Mouse (Mus musculus): ENCODE results near the gene AC129217.1. TPM values are rescaled to one million over a fixed set of nuclear protein-coding genes. Genes with fewer than 3 reads are reported as not detected.
A peak's percentile ranks its signal among the peaks of the same experiment; 100 is the strongest.
"Not testable (repeated sequence)": the region's sequence is repeated elsewhere in the genome, so short reads cannot be mapped to it uniquely, and the experiment has no call there.

AC129217.1 gene
- polyA plus RNA-seq, 1 experiment from 2014 or later: not detected

DNA sequence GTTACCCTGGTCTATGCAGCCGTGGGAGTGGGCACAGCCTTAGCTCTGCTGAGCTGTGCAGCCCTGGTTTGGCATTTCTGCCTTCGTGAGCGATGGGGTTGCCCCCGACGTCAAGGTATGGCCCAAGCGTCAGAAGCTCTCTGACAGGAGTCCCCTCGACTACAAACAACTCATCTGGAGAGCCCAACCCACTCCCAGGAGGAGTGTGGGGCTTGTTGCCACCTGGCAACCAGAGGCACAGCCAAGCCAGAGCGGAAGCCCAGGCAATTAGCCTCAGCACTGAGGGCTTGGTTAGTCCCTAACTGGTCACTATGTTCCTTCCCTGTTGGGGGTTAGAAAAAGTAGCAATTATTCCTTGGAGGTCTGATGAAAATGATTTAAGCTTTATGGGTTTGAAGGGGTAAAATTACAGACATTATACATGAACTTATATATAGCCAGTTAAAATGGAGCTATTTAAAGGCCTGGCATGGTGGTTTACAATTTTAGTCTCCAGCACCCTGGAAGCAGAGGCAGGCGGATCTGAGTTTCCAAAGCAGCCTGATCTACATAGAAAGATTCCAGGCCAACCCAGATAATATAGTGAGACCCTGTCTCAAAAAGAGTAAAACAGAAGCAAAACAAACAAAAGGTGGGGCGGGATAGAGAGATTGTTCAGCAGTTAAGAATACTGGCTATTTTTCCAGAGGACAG is 22.8 kb downstream of the AC129217.1 start:
- H3K9ac ChIP-seq (replicated peaks; ENCODE audit: low read depth, low read length): no peak overlapping the region

DNA sequence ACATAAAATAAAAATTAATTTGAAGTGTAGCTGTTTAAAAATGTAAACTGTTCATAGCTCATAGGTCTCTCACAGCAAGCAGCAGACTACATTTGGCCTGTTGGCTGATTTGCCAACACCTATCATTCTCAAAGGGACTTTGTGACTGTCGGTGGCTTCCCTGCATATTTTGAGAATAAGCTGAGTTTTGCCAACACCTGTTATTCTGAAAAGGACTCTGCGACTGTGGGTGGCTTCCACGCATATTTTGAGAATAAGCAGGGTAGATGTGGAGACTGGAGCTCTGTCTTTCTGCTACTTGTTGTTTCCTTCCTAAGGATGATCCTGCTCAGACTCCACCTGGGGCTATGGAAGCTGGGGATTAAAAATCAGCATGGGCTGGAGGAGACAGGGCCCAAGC is 23.5 kb downstream of the AC129217.1 start:
- Histone ChIP-seq H3K4me3 (ENCODE audit: low read depth, low read length) (no peak overlapping the region), H3K27ac (ENCODE audit: low read depth, low read length) (no peak overlapping the region), H3K27me3 (ENCODE audit: control insufficient read depth, insufficient read depth, low read length) (no peaks in the 10 kb centered on the region), H3K36me3 (ENCODE audit: control insufficient read depth, insufficient read depth, low read length) (no peaks in the 10 kb centered on the region), H3K4me1 (ENCODE audit: control insufficient read depth, insufficient read depth, low read length) (no peaks in the 10 kb centered on the region), H3K9me3 (ENCODE audit: control insufficient read depth, low read length) (no peaks in the 10 kb centered on the region), H3K9ac (replicated peaks; ENCODE audit: low read depth, low read length) (no peak overlapping the region), H3K4me2 (ENCODE audit: low read depth, low read length) (no peak overlapping the region)
- ATAC-seq (ENCODE audit: low read depth): no peak
- WGBS: 88% methylated on average over 3 of the region's 3 CpGs

More for the DNA sequence above, 22.8 kb downstream of the AC129217.1 start:
- H3K27me3 ChIP-seq (ENCODE audit: control insufficient read depth, insufficient read depth, low read length): no peaks in the 10 kb centered on the region
- H3K36me3 ChIP-seq (ENCODE audit: control insufficient read depth, insufficient read depth, low read length): 0 out of 2 replicates have a peak, but pooled peaks cover 4% of the 10 kb centered on the region
- no peak for ATAC-seq (ENCODE audit: low read depth)
- no peak overlapping the region for H3K4me3 ChIP-seq (ENCODE audit: low read depth, low read length)
- no peaks in the 10 kb centered on the region for H3K4me1 ChIP-seq (ENCODE audit: control insufficient read depth, insufficient read depth, low read length)
- H3K27ac ChIP-seq (ENCODE audit: low read depth, low read length): no peak overlapping the region
- H3K9me3 ChIP-seq (ENCODE audit: control insufficient read depth, low read length): no peaks in the 10 kb centered on the region
- no peak overlapping the region for H3K4me2 ChIP-seq (ENCODE audit: low read depth, low read length)
- 58% methylated on average over 10 of the region's 10 CpGs for WGBS

DNA sequence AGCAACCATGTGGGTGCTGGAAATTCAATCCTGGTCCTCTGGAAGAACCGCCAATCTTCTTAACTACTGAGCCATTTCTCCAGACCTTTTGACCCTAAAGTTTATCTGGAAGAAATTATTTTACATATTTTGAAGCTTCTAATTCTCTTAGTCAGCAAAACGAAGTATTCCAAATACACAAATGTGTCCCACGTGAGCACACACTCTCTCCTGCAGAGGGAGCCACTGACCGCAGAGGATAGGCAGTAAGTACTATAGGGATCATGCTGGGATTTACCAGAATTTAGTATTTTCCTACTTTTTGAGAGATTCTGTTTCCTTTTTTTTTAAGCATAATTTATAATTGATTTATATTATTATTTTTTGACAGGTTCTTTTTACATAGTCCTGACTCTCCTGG is 28.1 kb downstream of the AC129217.1 start:
- ATAC-seq (ENCODE audit: low read depth): no peak

DNA sequence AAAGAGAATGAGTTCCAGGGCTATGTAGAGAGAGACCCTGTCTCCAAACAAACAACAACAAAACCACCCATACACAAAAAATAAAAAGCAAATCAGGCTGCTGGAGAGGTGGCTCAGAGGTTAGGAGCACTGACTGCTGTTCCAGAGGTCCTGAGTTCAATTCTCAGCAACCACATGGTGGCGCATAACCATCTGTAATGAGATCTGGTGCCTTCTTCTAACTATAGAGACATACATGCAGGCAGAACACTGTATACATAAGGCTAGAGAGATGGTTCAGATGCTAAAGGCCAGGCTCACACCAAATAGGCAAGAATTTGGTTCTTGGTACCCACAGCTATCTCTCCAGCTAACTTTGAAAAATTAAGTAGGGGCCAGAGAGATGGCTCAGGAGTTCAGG is 29.4 kb downstream of the AC129217.1 start:
- H3K27me3 ChIP-seq (ENCODE audit: control insufficient read depth, insufficient read depth, low read length): no peaks in the 10 kb centered on the region
- 17% methylated on average over 1 of the region's 1 CpGs for WGBS
- no peak for ATAC-seq (ENCODE audit: low read depth)
- no peaks in the 10 kb centered on the region for H3K9me3 ChIP-seq (ENCODE audit: control insufficient read depth, low read length)
- no peaks in the 10 kb centered on the region for H3K4me1 ChIP-seq (ENCODE audit: control insufficient read depth, insufficient read depth, low read length)
- H3K36me3 ChIP-seq (ENCODE audit: control insufficient read depth, insufficient read depth, low read length): no peaks in the 10 kb centered on the region
- no peak overlapping the region for H3K27ac ChIP-seq (ENCODE audit: low read depth, low read length)
- H3K9ac ChIP-seq (replicated peaks; ENCODE audit: low read depth, low read length): no peak overlapping the region
- no peak overlapping the region for H3K4me2 ChIP-seq (ENCODE audit: low read depth, low read length)
- no peak overlapping the region for H3K4me3 ChIP-seq (ENCODE audit: low read depth, low read length)

More for the DNA sequence above, 28.1 kb downstream of the AC129217.1 start:
- H3K9me3 ChIP-seq (ENCODE audit: control insufficient read depth, low read length): no peaks in the 10 kb centered on the region
- no peaks in the 10 kb centered on the region for H3K36me3 ChIP-seq (ENCODE audit: control insufficient read depth, insufficient read depth, low read length)
- H3K27ac ChIP-seq (ENCODE audit: low read depth, low read length): no peak overlapping the region
- no peaks in the 10 kb centered on the region for H3K27me3 ChIP-seq (ENCODE audit: control insufficient read depth, insufficient read depth, low read length)
- H3K4me2 ChIP-seq (ENCODE audit: low read depth, low read length): no peak overlapping the region
- WGBS: 45% methylated on average over 4 of the region's 4 CpGs
- H3K4me1 ChIP-seq (ENCODE audit: control insufficient read depth, insufficient read depth, low read length): no peaks in the 10 kb centered on the region
- H3K4me3 ChIP-seq (ENCODE audit: low read depth, low read length): no peak overlapping the region
- no peak overlapping the region for H3K9ac ChIP-seq (replicated peaks; ENCODE audit: low read depth, low read length)

- ATAC-seq (ENCODE audit: low read depth): no peak
- no peak overlapping the region for H3K9ac ChIP-seq (replicated peaks; ENCODE audit: low read depth, low read length)
- H3K4me2 ChIP-seq (ENCODE audit: low read depth, low read length): no peak overlapping the region
Observed at GRCm38 (mm10) chr19:8864265-8864664, 34.7 kb downstream of the AC129217.1 start.

DNA sequence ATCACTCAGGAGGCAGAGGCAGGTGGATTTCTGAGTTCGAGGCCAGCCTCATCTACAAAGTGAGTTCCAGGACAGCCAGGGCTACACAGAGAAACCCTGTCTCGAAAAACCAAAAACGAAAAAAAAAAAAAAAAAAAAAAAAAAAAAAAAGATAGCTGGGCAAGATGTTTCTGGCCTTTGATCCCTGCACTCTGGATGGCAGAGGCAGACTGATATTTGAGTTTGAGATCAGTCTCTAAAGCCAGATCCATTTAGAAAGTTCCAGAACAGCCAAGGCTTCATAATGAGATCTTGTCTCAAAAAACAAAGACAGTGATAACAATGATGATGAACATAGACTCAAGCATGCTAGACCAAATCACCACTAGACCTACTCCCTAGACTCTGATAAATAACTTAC is 40.8 kb downstream of the AC129217.1 start:
- H3K4me2 ChIP-seq (ENCODE audit: low read depth, low read length); H3K27ac ChIP-seq (ENCODE audit: low read depth, low read length); H3K27me3 ChIP-seq (ENCODE audit: control insufficient read depth, insufficient read depth, low read length); H3K9ac ChIP-seq (replicated peaks; ENCODE audit: low read depth, low read length); H3K4me3 ChIP-seq (ENCODE audit: low read depth, low read length); H3K9me3 ChIP-seq (ENCODE audit: control insufficient read depth, low read length); ATAC-seq (ENCODE audit: low read depth): not testable (repeated sequence)
- Histone ChIP-seq H3K4me1 (ENCODE audit: control insufficient read depth, insufficient read depth, low read length) (peaks cover 11% of the 10 kb centered on the region), H3K36me3 (ENCODE audit: control insufficient read depth, insufficient read depth, low read length) (peaks cover 20% of the 10 kb centered on the region)
- 95% methylated on average over 3 of the region's 3 CpGs for WGBS

More at GRCm38 (mm10) chr19:8864265-8864664, 34.7 kb downstream of the AC129217.1 start:
- 87% methylated on average over 6 of the region's 6 CpGs for WGBS
- Histone ChIP-seq H3K9me3 (ENCODE audit: control insufficient read depth, low read length) (no peaks in the 10 kb centered on the region), H3K4me3 (ENCODE audit: low read depth, low read length) (no peak overlapping the region), H3K27ac (ENCODE audit: low read depth, low read length) (no peak overlapping the region), H3K4me1 (ENCODE audit: control insufficient read depth, insufficient read depth, low read length) (no peaks in the 10 kb centered on the region), H3K27me3 (ENCODE audit: control insufficient read depth, insufficient read depth, low read length) (no peaks in the 10 kb centered on the region), H3K36me3 (ENCODE audit: control insufficient read depth, insufficient read depth, low read length) (no peaks in the 10 kb centered on the region)

- Histone ChIP-seq H3K4me1 (ENCODE audit: control insufficient read depth, insufficient read depth, low read length) (peaks cover 11% of the 10 kb centered on the region), H3K4me3 (ENCODE audit: low read depth, low read length) (peak overlapping the region; percentile 98), H3K9me3 (ENCODE audit: control insufficient read depth, low read length) (no peaks in the 10 kb centered on the region), H3K36me3 (ENCODE audit: control insufficient read depth, insufficient read depth, low read length) (peaks cover 25% of the 10 kb centered on the region), H3K27me3 (ENCODE audit: control insufficient read depth, insufficient read depth, low read length) (no peaks in the 10 kb centered on the region; the same call in 1 of the 2 replicates), H3K27ac (ENCODE audit: low read depth, low read length) (peak overlapping the region; percentile 78), H3K9ac (replicated peaks; ENCODE audit: low read depth, low read length) (peak overlapping the region; percentile 97), H3K4me2 (ENCODE audit: low read depth, low read length) (peak overlapping the region; percentile 90)
- 61% methylated on average over 9 of the region's 9 CpGs for WGBS
- ATAC-seq (ENCODE audit: low read depth): peak; percentile 33
Observed at GRCm38 (mm10) chr19:8870838-8871237, 41.3 kb downstream of the AC129217.1 start.

DNA sequence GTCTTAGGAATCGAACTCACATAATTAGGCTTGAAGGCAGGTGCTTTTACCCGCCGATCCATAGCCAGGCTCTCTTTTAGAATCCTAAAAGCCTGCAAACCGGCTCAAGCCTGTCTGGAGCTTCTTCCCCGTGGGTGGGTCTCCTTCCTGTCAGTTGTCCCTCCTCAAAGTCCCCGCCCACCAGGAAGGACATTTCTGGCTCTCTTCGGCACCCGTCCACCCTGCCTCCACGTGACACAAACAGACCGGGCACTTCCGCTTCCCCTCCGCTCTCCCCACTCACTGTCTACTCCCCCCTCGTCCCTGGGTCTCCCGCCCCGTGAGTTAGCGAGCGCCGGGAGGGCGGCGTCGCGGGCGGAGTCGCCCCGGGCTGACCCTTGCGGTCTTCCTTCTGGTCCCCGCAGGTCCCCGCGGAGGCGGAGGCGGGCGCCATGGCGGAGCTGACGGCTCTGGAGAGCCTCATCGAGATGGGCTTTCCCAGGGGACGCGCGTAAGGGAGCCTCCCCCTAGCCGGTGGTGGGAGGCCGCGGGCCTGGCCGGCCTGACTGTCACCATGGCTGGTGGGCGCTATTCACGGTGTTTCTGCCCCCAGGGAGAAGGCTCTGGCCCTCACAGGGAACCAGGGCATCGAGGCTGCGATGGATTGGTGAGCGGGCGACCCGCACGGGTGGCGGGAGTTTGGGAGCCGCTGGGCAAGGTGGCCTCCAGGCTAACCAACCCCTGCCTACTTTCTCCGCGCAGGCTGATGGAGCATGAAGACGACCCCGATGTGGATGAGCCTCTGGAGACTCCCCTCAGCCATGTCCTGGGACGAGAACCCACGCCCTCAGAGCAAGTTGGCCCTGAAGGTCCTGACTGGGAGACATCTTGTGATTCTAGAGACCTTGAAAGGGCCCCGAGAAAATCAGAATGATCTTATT is 42.0 kb downstream of the AC129217.1 start, which contains the start of gene Ubxn1:
Gene Ubxn1 (plus strand): TSS at position 230 of the 920 bp plus-strand sequence.
- Histone ChIP-seq H3K27me3 (ENCODE audit: control insufficient read depth, insufficient read depth, low read length) (no peaks in the 10 kb centered on the region; the same call in 1 of the 2 replicates), H3K27ac (ENCODE audit: low read depth, low read length) (peak within 1 kb of the TSS; percentile 78), H3K9me3 (ENCODE audit: control insufficient read depth, low read length) (no peaks in the 10 kb centered on the region), H3K4me2 (ENCODE audit: low read depth, low read length) (peak within 1 kb of the TSS; percentile 90), H3K4me3 (ENCODE audit: low read depth, low read length) (peak within 1 kb of the TSS; percentile 98), H3K36me3 (ENCODE audit: control insufficient read depth, insufficient read depth, low read length) (peaks cover 30% of the 10 kb centered on the region), H3K4me1 (ENCODE audit: control insufficient read depth, insufficient read depth, low read length) (peaks cover 11% of the 10 kb centered on the region), H3K9ac (replicated peaks; ENCODE audit: low read depth, low read length) (peak within 1 kb of the TSS; percentile 97)
- ATAC-seq (ENCODE audit: low read depth): peak; percentile 98
- under 1% methylated on average over 56 of the region's 59 CpGs for WGBS

Data from neural tube, embryonic 14.5 days (tissue).